ENCODE assay signal across 18 mouse cellular contexts in the genomic region with DNA sequence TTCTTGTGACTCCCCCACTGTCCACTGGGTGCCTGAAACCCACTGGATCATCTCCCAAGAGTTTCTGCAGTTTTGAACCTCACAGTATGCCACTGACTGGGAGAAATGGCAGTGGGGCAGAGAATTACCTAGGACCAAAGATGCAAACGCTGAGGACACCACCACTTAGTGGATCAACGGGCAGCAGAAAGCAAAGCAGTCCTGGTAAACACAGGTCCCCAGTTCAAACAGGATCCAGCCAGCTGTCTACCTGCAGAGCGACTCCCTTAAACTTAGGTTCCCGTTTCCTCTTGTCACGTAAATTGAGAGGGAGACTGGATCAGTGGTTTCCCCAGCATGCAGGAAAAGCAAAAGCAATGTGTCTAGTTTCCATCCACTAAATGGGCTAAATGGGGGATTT.
A peak's percentile ranks its signal among the peaks of the same experiment; 100 is the strongest.
DNase-seq lines count a peak whose midpoint lies in the region; TF ChIP-seq lines count a peak whose summit lies in the region.
"Had no signal": no experiment of that assay in that cellular context is flagged by ENCODE, and none has a peak within 500 bp of the region (broad histone marks: within the 10 kb centered on the region; RNA-seq: fewer than 3 reads in every experiment).

No protein-coding gene starts in this region.

- no peaks in the 10 kb centered on the region; the same call in 1 of the 2 replicates for H3K4me1 ChIP-seq in lung, adult 2 months (ENCODE audit: control insufficient read depth, insufficient read depth, low read length)
- peaks cover 65% of the 10 kb centered on the region for H3K4me1 ChIP-seq in E14TG2a.4 (replicated peaks; ENCODE audit: low read depth, low read length)

- 0 out of 2 replicates have a peak, but pooled peaks cover 5% of the 10 kb centered on the region for H3K36me3 ChIP-seq in E14TG2a.4 (ENCODE audit: insufficient read depth, low read length)
- H3K36me3 ChIP-seq: hindbrain, embryonic 15.5 days; intestine, embryonic 15.5 days; midbrain, embryonic 12.5 days had no signal

- no peak overlapping the region for H3K4me3 ChIP-seq in lung, adult 2 months (replicated peaks; ENCODE audit: extremely low read depth, low read depth, low read length)
- peak overlapping the region; percentile 58 for H3K4me3 ChIP-seq in E14TG2a.4 (replicated peaks; ENCODE audit: low read length)
- H3K4me3 ChIP-seq: heart, adult 2 months; hindbrain, embryonic 15.5 days; intestine, embryonic 15.5 days; midbrain, embryonic 12.5 days had no signal

- no peak for TF ChIP-seq POLR2A in lung, adult 2 months (IDR thresholded peaks at IDR 0.05; ENCODE audit: borderline replicate concordance, extremely low read depth, low read depth, low read length)

- 56% methylated on average over 5 of the region's 5 CpGs for WGBS in lung, adult 2 months

- no peak for TF ChIP-seq CTCF in lung, adult 2 months (IDR thresholded peaks at IDR 0.05; ENCODE audit: insufficient read depth, low read length)
- no peak for TF ChIP-seq CTCF in E14TG2a.4 (conservative IDR thresholded peaks at IDR 0.05; ENCODE audit: low read length)

- H3K9me3 ChIP-seq in E14TG2a.4 (ENCODE audit: low read length), result no peaks in the 10 kb centered on the region
- H3K9me3 ChIP-seq: hindbrain, embryonic 15.5 days; intestine, embryonic 15.5 days; midbrain, embryonic 12.5 days had no signal

- DNase-seq in lung, adult 2 months, result peak; percentile 17
- DNase-seq in lung, postnatal 36 days, result no peak
- DNase-seq in ES-CJ7 (ENCODE audit: low read depth, low spot score), result peak; percentile 92
- DNase-seq in kidney, postnatal 25 days, result peak; percentile 25 to 57
- DNase-seq in urinary bladder, postnatal 4 days (ENCODE audit: low spot score in 2 of 2), result no peak
- no peak for DNase-seq in testis, postnatal 10 days (ENCODE audit: low spot score)
- DNase-seq: adrenal gland, adult 2 months; cerebellum, adult 2 months; gastrocnemius, postnatal 14 days; heart, adult 2 months; heart, postnatal 4 days; left cerebral cortex, postnatal 4 days; retina, postnatal 1 day; thymus, postnatal 36 days had no signal

- H3K27me3 ChIP-seq in E14TG2a.4 (ENCODE audit: insufficient read depth, low read length), result no peaks in the 10 kb centered on the region
- H3K27me3 ChIP-seq: hindbrain, embryonic 15.5 days; intestine, embryonic 15.5 days; midbrain, embryonic 12.5 days had no signal

Comparison
In these comparisons a context has a peak if more than half of its experiments do, and no peak if none do; other contexts are left out.
1. DNase-seq: peak in lung, adult 2 months (single experiment), ES-CJ7 (single experiment) and kidney, postnatal 25 days (2 of 2); none in lung, postnatal 36 days (single experiment), urinary bladder, postnatal 4 days (0 of 2) and testis, postnatal 10 days (single experiment).